Mouse (Mus musculus): ENCODE data around the gene Pgbd5.

- TF ChIP-seq CTCF (IDR thresholded peaks at IDR 0.05; ENCODE audit: control insufficient read depth, insufficient read depth, low read length) (no peak), POLR2A (IDR thresholded peaks at IDR 0.05; ENCODE audit: borderline replicate concordance, control insufficient read depth, low read depth, low read length) (no peak)
Measured at GRCm38 (mm10) chr8:124421413-124421812, 18.0 kb downstream of the Pgbd5 start.
